Mouse (Mus musculus) WW6 (cell line): ENCODE data around the gene Anpep.

Experiments used
- DNase-seq: peaks from one replicate; pipeline ENCODE4 v3.0.0-alpha.2; 2013; ENCODE audit warnings: low read depth, low spot score

Gene Anpep

GRCm38 (mm10) chr7:79860811-79861210, at the start of gene Anpep:
Gene Anpep (minus strand): TSS chr7:79861059.
- DNase-seq: no peak

GRCm38 (mm10) chr7:79907356-79907755, 46.5 kb upstream of the Anpep start:
- DNase-seq: no peak

GRCm38 (mm10) chr7:79906914-79907313, 46.1 kb upstream of the Anpep start:
- DNase-seq: no peak

- DNase-seq: no peak
Measured at GRCm38 (mm10) chr7:79905193-79905592, 44.3 kb upstream of the Anpep start.

- no peak for DNase-seq
Measured at GRCm38 (mm10) chr7:79903160-79903792, 42.4 kb upstream of the Anpep start.

GRCm38 (mm10) chr7:79900753-79901152, 39.9 kb upstream of the Anpep start:
- DNase-seq: no peak

GRCm38 (mm10) chr7:79895225-79895624, 34.4 kb upstream of the Anpep start:
- no peak for DNase-seq

- DNase-seq: no peak
Measured at GRCm38 (mm10) chr7:79894790-79895189, 33.9 kb upstream of the Anpep start.

GRCm38 (mm10) chr7:79892576-79893428, 31.9 kb upstream of the Anpep start:
- DNase-seq: no peak

- DNase-seq: no peak
Measured at GRCm38 (mm10) chr7:79890436-79891221, 29.8 kb upstream of the Anpep start.

- DNase-seq: no peak
Measured at GRCm38 (mm10) chr7:79888603-79889002, 27.7 kb upstream of the Anpep start.

- DNase-seq: no peak
Measured at GRCm38 (mm10) chr7:79883613-79884334, 22.9 kb upstream of the Anpep start.

GRCm38 (mm10) chr7:79881901-79882300, 21.0 kb upstream of the Anpep start:
- no peak for DNase-seq

- no peak for DNase-seq
Measured at GRCm38 (mm10) chr7:79880998-79881397, 20.1 kb upstream of the Anpep start.

- no peak for DNase-seq
Measured at GRCm38 (mm10) chr7:79880033-79880432, 19.2 kb upstream of the Anpep start.

- no peak for DNase-seq
Measured at GRCm38 (mm10) chr7:79878455-79879025, 17.7 kb upstream of the Anpep start.

GRCm38 (mm10) chr7:79873407-79873806, 12.5 kb upstream of the Anpep start:
- no peak for DNase-seq

GRCm38 (mm10) chr7:79871797-79872345, 11.0 kb upstream of the Anpep start:
- no peak for DNase-seq

- no peak for DNase-seq
Measured at GRCm38 (mm10) chr7:79869072-79869719, 8.3 kb upstream of the Anpep start.

GRCm38 (mm10) chr7:79868475-79868874, 7.6 kb upstream of the Anpep start:
- no peak for DNase-seq
